ENCODE assay signal across 16 mouse cellular contexts in genomic region chr8:44373987-44374386, GRCm38 (mm10).
DNase-seq lines count a peak whose midpoint lies in the region; ATAC-seq lines count a peak whose summit lies in the region.
"Had no signal": no experiment of that assay in that cellular context is flagged by ENCODE, and none has a peak within 500 bp of the region (broad histone marks: within the 10 kb centered on the region; RNA-seq: fewer than 3 reads in every experiment).

No protein-coding gene starts in this region.

- no peak overlapping the region for H3K4me3 ChIP-seq in heart, embryonic 11.5 days (ENCODE audit: low read depth, low read length)
- no peak overlapping the region for H3K4me3 ChIP-seq in midbrain, embryonic 14.5 days (replicated peaks; ENCODE audit: low read depth, low read length)
- no peak overlapping the region for H3K4me3 ChIP-seq in midbrain, embryonic 11.5 days (ENCODE audit: low read depth, low read length)
- H3K4me3 ChIP-seq in hindbrain, embryonic 10.5 days: no peak overlapping the region
- H3K4me3 ChIP-seq: gastrocnemius, adult 2 months; heart, embryonic 13.5 days; limb, embryonic 13.5 days had no signal

- no peak overlapping the region for H3K4me2 ChIP-seq in heart, embryonic 11.5 days
- H3K4me2 ChIP-seq in midbrain, embryonic 14.5 days (ENCODE audit: low read length): no peak overlapping the region
- H3K4me2 ChIP-seq in midbrain, embryonic 11.5 days: no peak overlapping the region
- H3K4me2 ChIP-seq: heart, embryonic 13.5 days; hindbrain, embryonic 14.5 days; limb, embryonic 13.5 days had no signal

- 42% methylated on average over 6 of the region's 6 CpGs for WGBS in heart, embryonic 11.5 days (ENCODE audit: insufficient replicate concordance)
- WGBS in midbrain, embryonic 14.5 days: 22% methylated on average over 6 of the region's 6 CpGs
- 41% methylated on average over 6 of the region's 6 CpGs for WGBS in midbrain, embryonic 11.5 days
- 93% methylated on average over 6 of the region's 6 CpGs for WGBS in hindbrain, embryonic 10.5 days

- no peaks in the 10 kb centered on the region for H3K36me3 ChIP-seq in heart, embryonic 11.5 days (ENCODE audit: control insufficient read depth, insufficient read depth, low read length)
- no peaks in the 10 kb centered on the region for H3K36me3 ChIP-seq in midbrain, embryonic 14.5 days (ENCODE audit: control insufficient read depth, insufficient read depth, low read length)
- H3K36me3 ChIP-seq in midbrain, embryonic 11.5 days (ENCODE audit: control insufficient read depth, insufficient read depth, low read length): no peaks in the 10 kb centered on the region
- H3K36me3 ChIP-seq in hindbrain, embryonic 10.5 days: no peaks in the 10 kb centered on the region
- H3K36me3 ChIP-seq: heart, embryonic 13.5 days; limb, embryonic 13.5 days had no signal

- H3K4me1 ChIP-seq in heart, embryonic 11.5 days (ENCODE audit: control insufficient read depth, insufficient read depth, low read length): no peaks in the 10 kb centered on the region; the same call in 1 of the 2 replicates
- H3K4me1 ChIP-seq in midbrain, embryonic 14.5 days (ENCODE audit: control insufficient read depth, insufficient read depth, low read length): no peaks in the 10 kb centered on the region
- no peaks in the 10 kb centered on the region for H3K4me1 ChIP-seq in midbrain, embryonic 11.5 days (ENCODE audit: control insufficient read depth, insufficient read depth, low read length)
- no peaks in the 10 kb centered on the region for H3K4me1 ChIP-seq in hindbrain, embryonic 10.5 days (replicated peaks)
- H3K4me1 ChIP-seq: limb, embryonic 13.5 days had no signal

- no peak for ATAC-seq in heart, embryonic 11.5 days (replicated peaks; ENCODE audit: insufficient number of reproducible peaks, low FRiP score, low TSS enrichment)
- ATAC-seq in midbrain, embryonic 14.5 days (ENCODE audit: low FRiP score, low TSS enrichment): no peak
- ATAC-seq in midbrain, embryonic 11.5 days (ENCODE audit: low FRiP score): no peak

- no peaks in the 10 kb centered on the region for H3K27me3 ChIP-seq in heart, embryonic 11.5 days (ENCODE audit: control insufficient read depth, insufficient read depth, low read length)
- H3K27me3 ChIP-seq in midbrain, embryonic 14.5 days (ENCODE audit: control insufficient read depth, insufficient read depth, low read length): no peaks in the 10 kb centered on the region
- no peaks in the 10 kb centered on the region for H3K27me3 ChIP-seq in midbrain, embryonic 11.5 days (ENCODE audit: control insufficient read depth, insufficient read depth, low read length)
- H3K27me3 ChIP-seq in hindbrain, embryonic 10.5 days (ENCODE audit: insufficient read depth, poor library complexity, severe bottlenecking): no peaks in the 10 kb centered on the region
- H3K27me3 ChIP-seq: heart, embryonic 13.5 days; limb, embryonic 13.5 days had no signal

- no peaks in the 10 kb centered on the region for H3K9me3 ChIP-seq in heart, embryonic 11.5 days (replicated peaks; ENCODE audit: control insufficient read depth, low read length)
- H3K9me3 ChIP-seq in midbrain, embryonic 14.5 days (ENCODE audit: control insufficient read depth, low read length): no peaks in the 10 kb centered on the region
- no peaks in the 10 kb centered on the region for H3K9me3 ChIP-seq in midbrain, embryonic 11.5 days (ENCODE audit: control insufficient read depth, low read length)
- no peaks in the 10 kb centered on the region for H3K9me3 ChIP-seq in hindbrain, embryonic 10.5 days
- H3K9me3 ChIP-seq: heart, embryonic 13.5 days; limb, embryonic 13.5 days had no signal

- peak; percentile 33 to 47 for DNase-seq in heart, adult 18-20 months
- peak; percentile 53 for DNase-seq in midbrain, embryonic 14.5 days
- no peak for DNase-seq in midbrain, embryonic 11.5 days (ENCODE audit: low spot score, missing footprints)
- DNase-seq in heart, adult 9 months (ENCODE audit: low spot score in 2 of 2): peak; percentile 28 to 31
- DNase-seq in heart, postnatal 4 days: peak; percentile 6
- DNase-seq in hindbrain, embryonic 10.5 days (ENCODE audit: low spot score): no peak
- no peak for DNase-seq in spleen, adult 12 weeks (ENCODE audit: low spot score)
- DNase-seq: cerebellum, adult 11-12 months; gastrocnemius, adult 2 months; kidney, adult 11 months; kidney, postnatal 36 days; lung, adult 2 months had no signal

- no peak overlapping the region for H3K27ac ChIP-seq in heart, embryonic 11.5 days (ENCODE audit: low read depth, low read length)
- H3K27ac ChIP-seq in midbrain, embryonic 14.5 days (replicated peaks; ENCODE audit: low read depth, low read length): no peak overlapping the region
- H3K27ac ChIP-seq in midbrain, embryonic 11.5 days (ENCODE audit: low read depth, low read length): no peak overlapping the region
- H3K27ac ChIP-seq in hindbrain, embryonic 10.5 days: no peak overlapping the region
- H3K27ac ChIP-seq: gastrocnemius, adult 2 months; heart, embryonic 13.5 days; hindbrain, embryonic 14.5 days; limb, embryonic 13.5 days had no signal

- H3K9ac ChIP-seq in heart, embryonic 11.5 days (ENCODE audit: low read depth, low read length): no peak overlapping the region
- H3K9ac ChIP-seq in midbrain, embryonic 14.5 days (replicated peaks; ENCODE audit: low read length): no peak overlapping the region
- no peak overlapping the region for H3K9ac ChIP-seq in midbrain, embryonic 11.5 days (ENCODE audit: low read length)
- H3K9ac ChIP-seq: heart, embryonic 13.5 days; hindbrain, embryonic 14.5 days; limb, embryonic 13.5 days had no signal

Comparison
In these comparisons a context has a peak if more than half of its experiments do, and no peak if none do; other contexts are left out.
1. DNase-seq: peak in heart, adult 18-20 months (2 of 2), midbrain, embryonic 14.5 days (single experiment), heart, adult 9 months (2 of 2) and heart, postnatal 4 days (single experiment); none in midbrain, embryonic 11.5 days (single experiment), hindbrain, embryonic 10.5 days (single experiment) and spleen, adult 12 weeks (single experiment).